Mouse (Mus musculus) midbrain, postnatal 0 days (tissue): ENCODE results near the gene Slc6a8. TPM values are rescaled to one million over a fixed set of nuclear protein-coding genes. Genes with fewer than 3 reads are reported as not detected.

ENCODE experiments used
- ATAC-seq: fragments of 200-750 bp; cut with Nextera tagmentation; 2 replicates; pipeline ENCODE4 v1.8.0; 2017; ENCODE audit warnings: moderate number of reproducible peaks, mild to moderate bottlenecking, moderate TSS enrichment, moderate library complexity; ENCODE audit not compliant: low FRiP score
- DNase-seq: peaks from one replicate; pipeline ENCODE4 v3.0.0-alpha.2; 2015; ENCODE audit warnings: low spot score
- H3K27ac ChIP-seq: fragments of 300-500 bp; sonication (generic); 2 replicates; pipeline ENCODE4 v1.5.1; 2014; ENCODE audit warnings: low read depth, mild to moderate bottlenecking, low read length, mixed read lengths
- H3K27me3 ChIP-seq: fragments of 300-500 bp; sonication (generic); 2 replicates; pipeline ENCODE4 v1.6.1; 2014; ENCODE audit warnings: low read length, control low read depth, mixed read lengths; ENCODE audit not compliant: insufficient read depth
- H3K36me3 ChIP-seq: fragments of 300-500 bp; sonication (generic); 2 replicates; pipeline ENCODE4 v1.6.1; 2014; ENCODE audit warnings: low read length, control low read depth, mixed read lengths; ENCODE audit not compliant: insufficient read depth
- H3K4me1 ChIP-seq: fragments of 300-500 bp; sonication (generic); 2 replicates; pipeline ENCODE4 v1.6.1; 2014; ENCODE audit warnings: mild to moderate bottlenecking, control low read depth, antibody characterized with exemption, low read length, mixed read lengths; ENCODE audit not compliant: insufficient read depth
- H3K4me2 ChIP-seq: fragments of 300-500 bp; sonication (generic); 2 replicates; pipeline ENCODE4 v1.6.1; 2014; ENCODE audit warnings: low read depth, mild to moderate bottlenecking, low read length, mixed read lengths; ENCODE audit not compliant: poor library complexity, severe bottlenecking
- H3K4me3 ChIP-seq: fragments of 300-500 bp; sonication (generic); 2 replicates; pipeline ENCODE4 v1.5.1; 2014; ENCODE audit warnings: low read depth, mild to moderate bottlenecking, low read length, moderate library complexity
- H3K9ac ChIP-seq: fragments of 300-500 bp; sonication (generic); replicated peaks from 2 replicates; pipeline ENCODE4 v1.6.1; 2014; ENCODE audit warnings: mild to moderate bottlenecking, low read length, moderate library complexity, mixed read lengths; ENCODE audit not compliant: poor library complexity, severe bottlenecking
- H3K9me3 ChIP-seq: fragments of 300-500 bp; sonication (generic); 2 replicates; pipeline ENCODE4 v1.6.1; 2016; ENCODE audit warnings: low read length, control low read depth
- CTCF ChIP-seq: IDR thresholded peaks from 2 replicates; pipeline ENCODE4 v1.5.1; 2016; ENCODE audit warnings: antibody characterized with exemption, mild to moderate bottlenecking
- WGBS: fragments of 180-500 bp; shearing (Covaris S2); extraction: QIAGEN DNeasy Blood & Tissue Kit; methylation state at CpG from one replicate; pipeline ENCODE4 v1.1.7; 2014; 5-methylcytosine and 5-hydroxymethylcytosine counted together
- polyA plus RNA-seq: library from polyadenylated mRNA; unstranded; fragments of >200 nt; fragmentation: Nextera tagmentation; extraction: Ambion mirVana; gene quantifications from 2 replicates; pipeline ENCODE4 v1.2.1, GENCODE M21; 2015
- total RNA-seq: library from RNA; depleted of rRNA; stranded (reverse); fragments of >200 nt; gene quantifications from 2 replicates; pipeline ENCODE4 v1.2.3, GENCODE M21; 2014

Slc6a8 gene
- total and polyA plus RNA-seq, 2 experiments from 2014 or later, result 6.6 to 69.4 TPM

DNA sequence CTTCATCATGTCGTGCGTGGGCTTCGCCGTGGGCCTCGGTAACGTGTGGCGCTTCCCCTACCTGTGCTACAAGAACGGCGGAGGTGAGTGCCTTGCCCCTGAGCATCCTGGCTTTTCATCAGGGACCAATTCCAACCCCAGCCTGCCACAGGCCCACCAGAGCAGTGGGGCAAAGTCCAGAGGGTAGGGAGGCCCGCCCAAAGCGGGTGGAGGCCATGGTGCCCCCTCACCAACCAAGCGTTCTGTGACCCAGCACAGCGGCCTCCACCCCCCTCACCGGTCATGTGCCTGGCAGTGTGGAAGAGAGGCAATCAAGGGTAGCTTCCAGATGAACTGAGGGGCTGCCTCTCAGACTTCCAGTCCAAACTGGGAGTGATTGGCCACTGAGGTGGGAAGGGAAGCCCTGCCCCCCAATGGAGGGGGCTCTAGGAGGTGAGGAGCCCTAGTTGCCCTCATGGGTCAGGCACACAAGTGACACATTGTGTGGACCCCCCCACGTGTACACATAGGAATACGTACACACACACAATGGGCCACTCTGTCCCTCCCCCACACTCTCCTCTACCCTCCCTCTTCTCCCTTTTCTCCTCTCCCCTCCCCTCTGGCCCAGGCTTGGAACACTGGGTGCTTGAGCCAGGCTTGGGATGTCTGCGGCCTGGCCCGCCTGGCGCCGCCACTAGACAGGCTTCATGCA lies 1.2 kb downstream of the Slc6a8 start:
- DNase-seq (peak; percentile 34), ATAC-seq (peak; percentile 50)
- H3K4me3 ChIP-seq, result peak overlapping the region; percentile 53
- H3K27me3 ChIP-seq, result no peaks in the 10 kb centered on the region
- 31% methylated on average over 20 of the region's 20 CpGs for WGBS
- H3K4me2 ChIP-seq, result peak overlapping the region; percentile 71
- peak overlapping the region; percentile 51; the same call in 1 of the 2 replicates for H3K27ac ChIP-seq
- no peak for TF ChIP-seq CTCF
- H3K36me3 ChIP-seq, result no peaks in the 10 kb centered on the region; the same call in none of the 2 replicates
- peak overlapping the region; percentile 76 for H3K9ac ChIP-seq
- no peaks in the 10 kb centered on the region for H3K9me3 ChIP-seq
- H3K4me1 ChIP-seq, result no peaks in the 10 kb centered on the region

DNA sequence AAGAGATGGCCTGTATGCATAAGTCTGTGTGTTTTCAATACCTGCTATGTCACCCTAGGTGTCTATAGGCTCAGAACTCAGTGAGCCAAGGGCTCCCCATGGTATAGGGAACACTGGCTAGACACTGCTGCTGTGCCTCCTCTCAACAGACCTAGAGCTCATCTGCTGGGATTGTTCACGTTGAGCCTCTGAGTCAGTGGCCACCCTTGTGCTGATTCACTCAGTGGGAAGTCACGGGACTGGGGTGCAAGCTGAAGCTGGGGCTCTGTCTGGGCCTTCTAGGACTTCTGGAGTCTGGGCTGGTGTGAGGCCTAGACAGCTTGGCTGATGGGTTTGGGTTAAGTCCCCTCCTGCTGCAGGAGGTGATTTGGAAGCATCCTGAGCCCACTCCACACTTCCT lies 2.3 kb downstream of the Slc6a8 start:
- WGBS, result 71% methylated on average over 2 of the region's 2 CpGs
- H3K4me2 ChIP-seq, result peak overlapping the region; percentile 71
- H3K4me1 ChIP-seq, result no peaks in the 10 kb centered on the region
- H3K9ac ChIP-seq, result no peak overlapping the region
- peaks cover 11% of the 10 kb centered on the region for H3K36me3 ChIP-seq
- ATAC-seq (no peak), DNase-seq (no peak)
- no peak overlapping the region for H3K27ac ChIP-seq
- TF ChIP-seq CTCF, result no peak
- no peaks in the 10 kb centered on the region for H3K27me3 ChIP-seq
- no peaks in the 10 kb centered on the region for H3K9me3 ChIP-seq
- peak overlapping the region; percentile 53; the same call in 1 of the 2 replicates for H3K4me3 ChIP-seq

DNA sequence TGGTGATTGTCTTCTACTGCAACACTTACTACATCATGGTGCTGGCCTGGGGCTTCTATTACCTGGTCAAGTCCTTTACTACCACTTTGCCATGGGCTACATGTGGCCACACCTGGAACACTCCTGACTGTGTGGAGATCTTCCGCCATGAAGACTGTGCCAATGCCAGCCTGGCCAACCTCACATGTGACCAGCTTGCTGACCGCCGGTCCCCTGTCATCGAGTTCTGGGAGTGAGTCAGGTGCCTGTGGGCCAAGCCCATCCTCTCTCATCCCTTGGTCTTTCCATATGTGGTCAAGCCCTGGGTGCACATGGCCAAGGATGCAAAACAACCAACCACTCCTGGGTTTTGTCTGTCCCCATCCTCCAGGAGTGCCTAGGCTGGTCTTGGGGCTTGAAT lies 3.7 kb downstream of the Slc6a8 start:
- 97% methylated on average over 4 of the region's 4 CpGs for WGBS
- no peaks in the 10 kb centered on the region for H3K4me1 ChIP-seq

DNA sequence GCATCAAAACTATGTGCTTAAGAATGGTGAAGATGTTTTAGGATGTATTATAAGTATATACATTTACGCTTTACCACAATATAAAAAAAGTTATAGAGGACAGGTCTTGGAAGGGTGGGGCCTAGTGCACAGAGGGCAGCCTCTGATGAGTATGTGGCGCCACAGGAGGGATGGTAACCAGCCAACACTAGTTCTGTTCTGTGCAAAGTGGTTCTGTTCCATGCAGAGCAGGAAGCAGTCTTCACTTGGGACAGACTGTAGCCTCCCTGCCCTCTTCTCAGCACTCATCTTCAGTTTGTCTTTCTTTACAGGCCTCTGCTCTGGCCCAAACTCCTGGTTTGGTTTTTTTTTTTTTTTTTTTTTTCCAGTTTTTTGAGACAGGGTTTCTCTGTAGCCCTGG lies 11.2 kb downstream of the Slc6a8 start:
- Histone ChIP-seq H3K27me3 (no peaks in the 10 kb centered on the region), H3K9ac (no peak overlapping the region), H3K9me3 (no peaks in the 10 kb centered on the region), H3K4me3 (no peak overlapping the region), H3K36me3 (peaks cover 19% of the 10 kb centered on the region), H3K4me1 (no peaks in the 10 kb centered on the region), H3K27ac (no peak overlapping the region), H3K4me2 (no peak overlapping the region)
- ATAC-seq, result no peak
- 75% methylated on average over 2 of the region's 2 CpGs for WGBS
- no peak for DNase-seq
- no peak for TF ChIP-seq CTCF

More for the DNA sequence above, 3.7 kb downstream of the Slc6a8 start:
- no peak for ATAC-seq
- no peak overlapping the region for H3K4me3 ChIP-seq
- no peak overlapping the region for H3K4me2 ChIP-seq
- no peak overlapping the region for H3K9ac ChIP-seq
- no peak for TF ChIP-seq CTCF
- DNase-seq, result no peak
- H3K27me3 ChIP-seq, result no peaks in the 10 kb centered on the region
- no peak overlapping the region for H3K27ac ChIP-seq
- no peaks in the 10 kb centered on the region for H3K9me3 ChIP-seq
- H3K36me3 ChIP-seq, result peaks cover 20% of the 10 kb centered on the region

DNA sequence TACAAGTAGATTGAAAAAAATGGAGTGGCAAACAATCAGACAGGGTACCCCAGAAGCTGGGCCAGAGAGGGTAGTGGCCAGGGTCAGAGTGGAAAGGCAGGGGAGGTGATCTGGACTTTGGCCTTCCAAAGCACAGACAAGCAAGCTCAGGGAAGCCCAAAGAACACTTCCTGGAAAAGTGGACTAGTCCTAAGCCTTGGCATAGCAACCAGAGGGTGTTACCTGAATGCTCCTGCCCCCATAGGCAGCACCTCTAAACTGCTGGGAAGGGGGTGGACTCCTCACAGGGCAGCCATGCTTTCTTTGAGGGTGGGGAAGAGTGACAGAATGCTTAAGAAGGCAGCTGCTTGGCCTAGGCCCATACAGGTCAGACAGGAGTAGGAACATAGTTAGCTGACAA lies 12.0 kb downstream of the Slc6a8 start:
- Histone ChIP-seq H3K4me2 (no peak overlapping the region), H3K9me3 (no peaks in the 10 kb centered on the region), H3K27me3 (no peaks in the 10 kb centered on the region), H3K36me3 (peaks cover 11% of the 10 kb centered on the region), H3K9ac (no peak overlapping the region), H3K4me3 (no peak overlapping the region), H3K4me1 (no peaks in the 10 kb centered on the region), H3K27ac (no peak overlapping the region)
- DNase-seq (no peak), ATAC-seq (no peak)
- TF ChIP-seq CTCF, result no peak

DNA sequence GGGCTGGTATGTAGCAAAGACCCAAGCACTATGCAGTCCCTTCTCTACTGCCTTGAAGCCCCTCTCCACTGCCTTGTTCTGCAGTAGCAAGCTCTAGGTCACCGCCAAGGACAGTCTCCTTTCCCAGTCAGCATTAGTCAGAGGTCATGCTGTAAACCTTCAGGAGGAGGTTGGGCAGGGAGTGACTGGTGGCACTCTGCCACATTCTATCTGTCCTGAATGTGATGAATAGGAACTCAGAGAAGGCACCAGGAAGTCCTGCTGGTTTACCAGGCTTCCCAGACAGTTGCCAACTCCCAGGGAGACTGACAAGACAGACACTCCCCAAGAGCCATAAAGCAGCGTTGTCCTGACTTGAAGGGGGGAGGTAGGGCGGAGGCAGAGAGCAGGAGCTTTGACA lies 12.7 kb downstream of the Slc6a8 start:
- TF ChIP-seq CTCF, result no peak
- Histone ChIP-seq H3K27me3 (no peaks in the 10 kb centered on the region), H3K9me3 (no peaks in the 10 kb centered on the region), H3K9ac (no peak overlapping the region), H3K36me3 (peaks cover 5% of the 10 kb centered on the region; the same call in 1 of the 2 replicates), H3K4me2 (no peak overlapping the region), H3K4me3 (no peak overlapping the region), H3K27ac (no peak overlapping the region), H3K4me1 (no peaks in the 10 kb centered on the region)
- 87% methylated on average over 3 of the region's 3 CpGs for WGBS
- ATAC-seq (no peak), DNase-seq (no peak)
